Mouse (Mus musculus): ENCODE data around the gene Ifit1bl1. TPM values are rescaled to one million over a fixed set of nuclear protein-coding genes. Genes with fewer than 3 reads are reported as not detected.
"Not testable (repeated sequence)": the region's sequence is repeated elsewhere in the genome, so short reads cannot be mapped to it uniquely, and the experiment has no call there.

Gene Ifit1bl1
- polyA plus RNA-seq (2015; fragmentation: Nextera tagmentation; extraction: Ambion mirVana): 18.8 and 19.4 TPM in 2 replicates

DNA sequence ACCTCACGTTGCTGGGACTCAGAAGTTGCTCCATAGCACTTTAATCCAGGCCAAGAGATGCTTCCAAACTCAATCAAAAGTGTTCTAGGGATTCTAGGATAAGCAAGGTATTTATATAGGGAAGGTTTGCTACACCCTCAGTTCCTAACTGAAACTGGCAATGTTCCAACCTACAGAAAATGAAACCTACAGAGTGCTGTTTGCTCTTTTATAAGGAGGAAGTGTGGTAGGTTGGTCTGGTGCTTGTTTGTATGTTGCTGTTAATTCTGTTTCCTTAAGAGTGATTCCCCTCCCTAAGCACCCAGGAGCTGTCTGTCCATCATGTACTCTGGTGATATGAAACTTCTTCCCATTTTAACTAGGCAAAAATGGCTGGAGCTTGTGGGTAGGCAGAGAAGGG lies at the start of gene Ifit1bl1:
Gene Ifit1bl1, minus strand, starts transcription at position 69 of the 400 bp plus-strand sequence.
- not testable (repeated sequence) for H3K4me3 ChIP-seq (ENCODE audit: low read depth, low read length); H3K4me1 ChIP-seq (replicated peaks; ENCODE audit: control insufficient read depth, insufficient read depth, low read length); H3K9ac ChIP-seq (ENCODE audit: low read depth, low read length); H3K9me3 ChIP-seq (ENCODE audit: control insufficient read depth); H3K4me2 ChIP-seq (replicated peaks; ENCODE audit: low read depth); H3K27me3 ChIP-seq (replicated peaks; ENCODE audit: control insufficient read depth, insufficient read depth, low read length); H3K27ac ChIP-seq (ENCODE audit: low read depth, low read length); H3K36me3 ChIP-seq (ENCODE audit: control insufficient read depth, insufficient read depth)
- 52% methylated on average over 1 of the region's 1 CpGs for WGBS
- 0 out of 2 replicates have a peak, but pooled peaks have one; percentile 42 for ATAC-seq

GRCm38 (mm10) chr19:34650997-34651396 lies 49.2 kb upstream of the Ifit1bl1 start:
- Histone ChIP-seq H3K36me3 (ENCODE audit: control insufficient read depth, insufficient read depth) (peaks cover 9% of the 10 kb centered on the region), H3K9ac (ENCODE audit: low read depth, low read length) (no peak overlapping the region), H3K27me3 (replicated peaks; ENCODE audit: control insufficient read depth, insufficient read depth, low read length) (no peaks in the 10 kb centered on the region), H3K9me3 (ENCODE audit: control insufficient read depth) (no peaks in the 10 kb centered on the region), H3K27ac (ENCODE audit: low read depth, low read length) (no peak overlapping the region), H3K4me1 (replicated peaks; ENCODE audit: control insufficient read depth, insufficient read depth, low read length) (no peaks in the 10 kb centered on the region), H3K4me3 (ENCODE audit: low read depth, low read length) (no peak overlapping the region), H3K4me2 (replicated peaks; ENCODE audit: low read depth) (no peak overlapping the region)
- 74% methylated on average over 6 of the region's 6 CpGs for WGBS
- no peak for ATAC-seq
- TF ChIP-seq CTCF (IDR thresholded peaks at IDR 0.05; ENCODE audit: low read depth): no peak

DNA sequence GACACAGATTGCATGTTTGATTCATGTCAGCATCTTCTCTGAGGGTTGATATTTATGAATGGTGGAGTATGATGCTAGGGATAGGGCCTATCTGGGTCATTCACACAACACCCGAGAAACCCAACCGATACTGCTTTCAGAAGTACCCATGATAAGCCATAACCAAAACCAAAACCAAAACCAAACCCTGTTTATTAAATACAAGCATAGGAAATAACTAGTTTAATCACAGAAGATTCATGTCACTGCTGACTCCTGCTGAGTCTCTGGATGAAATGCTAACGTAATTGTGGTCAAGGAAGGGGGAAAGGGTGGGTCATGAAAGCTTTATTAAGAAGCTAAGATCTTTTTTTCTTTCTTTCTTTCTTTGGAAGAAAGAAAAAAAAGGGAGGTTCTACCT lies 48.5 kb upstream of the Ifit1bl1 start:
- Histone ChIP-seq H3K36me3 (ENCODE audit: control insufficient read depth, insufficient read depth) (peaks cover 9% of the 10 kb centered on the region), H3K27me3 (replicated peaks; ENCODE audit: control insufficient read depth, insufficient read depth, low read length) (no peaks in the 10 kb centered on the region), H3K9ac (ENCODE audit: low read depth, low read length) (no peak overlapping the region), H3K4me3 (ENCODE audit: low read depth, low read length) (no peak overlapping the region), H3K9me3 (ENCODE audit: control insufficient read depth) (no peaks in the 10 kb centered on the region), H3K27ac (ENCODE audit: low read depth, low read length) (no peak overlapping the region), H3K4me2 (replicated peaks; ENCODE audit: low read depth) (no peak overlapping the region), H3K4me1 (replicated peaks; ENCODE audit: control insufficient read depth, insufficient read depth, low read length) (no peaks in the 10 kb centered on the region)
- 74% methylated on average over 3 of the region's 3 CpGs for WGBS
- ATAC-seq: no peak
- TF ChIP-seq CTCF (IDR thresholded peaks at IDR 0.05; ENCODE audit: low read depth): no peak

- not testable (repeated sequence) for H3K27ac ChIP-seq (ENCODE audit: low read depth, low read length); H3K4me2 ChIP-seq (replicated peaks; ENCODE audit: low read depth); H3K36me3 ChIP-seq (ENCODE audit: control insufficient read depth, insufficient read depth); H3K4me1 ChIP-seq (replicated peaks; ENCODE audit: control insufficient read depth, insufficient read depth, low read length); H3K4me3 ChIP-seq (ENCODE audit: low read depth, low read length); H3K27me3 ChIP-seq (replicated peaks; ENCODE audit: control insufficient read depth, insufficient read depth, low read length); H3K9me3 ChIP-seq (ENCODE audit: control insufficient read depth); ATAC-seq; H3K9ac ChIP-seq (ENCODE audit: low read depth, low read length)
- 82% methylated on average over 6 of the region's 8 CpGs for WGBS
These were observed 45.9 kb upstream of the Ifit1bl1 start for GRCm38 (mm10) chr19:34647630-34648029.

DNA sequence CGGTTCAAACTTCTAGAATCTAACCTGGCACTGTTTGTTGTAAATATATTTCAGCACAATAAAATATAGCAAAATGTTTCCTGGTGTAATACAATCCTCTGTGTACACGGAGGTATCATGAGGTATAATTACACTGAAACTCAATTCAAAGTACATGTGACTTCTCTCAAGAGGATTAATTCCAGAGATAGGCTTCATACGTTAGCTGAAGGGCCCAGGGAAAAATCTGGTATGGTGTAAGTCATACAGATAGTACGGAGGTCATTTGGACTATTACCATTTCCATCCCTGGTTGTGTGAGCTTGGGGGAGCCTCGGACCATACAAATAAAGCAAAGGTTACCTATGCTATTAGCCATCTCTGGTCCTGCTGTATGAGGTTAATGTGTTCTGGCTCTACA lies 40.9 kb upstream of the Ifit1bl1 start:
- Histone ChIP-seq H3K36me3 (ENCODE audit: control insufficient read depth, insufficient read depth) (no peaks in the 10 kb centered on the region), H3K4me3 (ENCODE audit: low read depth, low read length) (peak overlapping the region; percentile 24; the same call in 1 of the 2 replicates), H3K27ac (ENCODE audit: low read depth, low read length) (no peak overlapping the region), H3K9me3 (ENCODE audit: control insufficient read depth) (no peaks in the 10 kb centered on the region), H3K4me1 (replicated peaks; ENCODE audit: control insufficient read depth, insufficient read depth, low read length) (0 out of 2 replicates have a peak, but pooled peaks cover 3% of the 10 kb centered on the region), H3K4me2 (replicated peaks; ENCODE audit: low read depth) (peak overlapping the region; percentile 65), H3K9ac (ENCODE audit: low read depth, low read length) (no peak overlapping the region), H3K27me3 (replicated peaks; ENCODE audit: control insufficient read depth, insufficient read depth, low read length) (no peaks in the 10 kb centered on the region)
- WGBS: 39% methylated on average over 5 of the region's 5 CpGs
- no peak for TF ChIP-seq CTCF (IDR thresholded peaks at IDR 0.05; ENCODE audit: low read depth)
- peak; percentile 14; the same call in 1 of the 2 replicates for ATAC-seq

- H3K27me3 ChIP-seq (replicated peaks; ENCODE audit: control insufficient read depth, insufficient read depth, low read length): no peaks in the 10 kb centered on the region
- peak within 1 kb of the TSS; percentile 41 for H3K27ac ChIP-seq (ENCODE audit: low read depth, low read length)
- TF ChIP-seq CTCF (IDR thresholded peaks at IDR 0.05; ENCODE audit: low read depth): 0 out of 2 replicates have a peak, but pooled peaks have one; percentile 9
- 9% methylated on average over 4 of the region's 4 CpGs for WGBS
- H3K36me3 ChIP-seq (ENCODE audit: control insufficient read depth, insufficient read depth): no peaks in the 10 kb centered on the region
- H3K4me2 ChIP-seq (replicated peaks; ENCODE audit: low read depth): peak within 1 kb of the TSS; percentile 65
- H3K4me1 ChIP-seq (replicated peaks; ENCODE audit: control insufficient read depth, insufficient read depth, low read length): 0 out of 2 replicates have a peak, but pooled peaks cover 3% of the 10 kb centered on the region
- peak within 1 kb of the TSS; percentile 24 for H3K4me3 ChIP-seq (ENCODE audit: low read depth, low read length)
- peak; percentile 74 for ATAC-seq
- no peaks in the 10 kb centered on the region for H3K9me3 ChIP-seq (ENCODE audit: control insufficient read depth)
- H3K9ac ChIP-seq (ENCODE audit: low read depth, low read length): peak within 1 kb of the TSS; percentile 43
These were observed 38.9 kb upstream of the Ifit1bl1 start, which contains the start of the genes Ifit1bl2 and Ifit1 for GRCm38 (mm10) chr19:34640623-34641022. Ifit1bl2 (minus strand) TSS chr19:34640743. Ifit1 (plus strand) TSS chr19:34640871.

Measured in intestine, postnatal 0 days (tissue).